Mouse (Mus musculus): ENCODE data around the gene Bco2.

DNA sequence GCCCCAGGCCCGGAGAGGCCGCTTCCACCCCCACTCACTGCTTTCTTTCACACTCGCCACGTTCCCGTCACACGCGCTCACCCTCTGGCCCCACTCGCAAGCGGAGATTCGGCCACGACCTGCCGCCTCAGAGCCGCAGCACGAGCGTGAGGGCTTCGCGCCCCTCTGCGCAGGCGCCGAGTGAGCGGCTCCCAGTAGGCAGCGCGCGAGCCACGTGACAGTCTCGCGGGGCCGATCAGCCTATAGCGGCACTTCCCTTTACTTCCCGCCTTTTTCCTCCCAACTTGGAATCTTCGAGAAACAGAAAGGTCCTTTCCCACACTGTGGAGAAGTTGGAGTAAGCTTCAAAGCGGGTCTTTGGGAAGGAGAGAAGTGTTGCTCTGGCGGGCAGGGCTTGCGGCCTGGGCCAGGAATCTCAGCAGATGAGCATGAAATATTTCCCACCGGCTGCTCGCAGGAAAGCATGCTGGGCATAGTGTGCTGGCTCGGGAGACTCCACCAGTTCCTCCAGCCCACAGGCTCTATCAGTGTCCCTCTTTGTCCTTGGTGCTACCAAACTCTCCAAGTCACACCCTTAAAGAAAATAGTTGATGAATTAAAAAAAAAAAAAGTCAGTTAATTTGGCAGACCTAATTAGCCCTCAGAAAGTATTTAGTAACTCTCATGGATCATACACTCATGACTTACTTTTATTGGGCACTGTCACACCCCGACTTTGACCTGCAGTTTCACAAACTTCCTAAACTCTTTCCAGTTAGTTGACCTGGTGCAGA is 6.3 kb upstream of the Bco2 start, which contains the start of gene Tex12:
- TF ChIP-seq CTCF (IDR thresholded peaks at IDR 0.05; ENCODE audit: low read depth, low read length) (no peak), POLR2A (IDR thresholded peaks at IDR 0.05; ENCODE audit: borderline replicate concordance, low read depth, low read length) (no peak)
